Mouse (Mus musculus): Measurements from ENCODE around the gene Nln. TPM values are rescaled to one million over a fixed set of nuclear protein-coding genes. Genes with fewer than 3 reads are reported as not detected.

Nln gene
- polyA plus RNA-seq, 1 experiment from 2014 or later, result 9.1 TPM

DNA sequence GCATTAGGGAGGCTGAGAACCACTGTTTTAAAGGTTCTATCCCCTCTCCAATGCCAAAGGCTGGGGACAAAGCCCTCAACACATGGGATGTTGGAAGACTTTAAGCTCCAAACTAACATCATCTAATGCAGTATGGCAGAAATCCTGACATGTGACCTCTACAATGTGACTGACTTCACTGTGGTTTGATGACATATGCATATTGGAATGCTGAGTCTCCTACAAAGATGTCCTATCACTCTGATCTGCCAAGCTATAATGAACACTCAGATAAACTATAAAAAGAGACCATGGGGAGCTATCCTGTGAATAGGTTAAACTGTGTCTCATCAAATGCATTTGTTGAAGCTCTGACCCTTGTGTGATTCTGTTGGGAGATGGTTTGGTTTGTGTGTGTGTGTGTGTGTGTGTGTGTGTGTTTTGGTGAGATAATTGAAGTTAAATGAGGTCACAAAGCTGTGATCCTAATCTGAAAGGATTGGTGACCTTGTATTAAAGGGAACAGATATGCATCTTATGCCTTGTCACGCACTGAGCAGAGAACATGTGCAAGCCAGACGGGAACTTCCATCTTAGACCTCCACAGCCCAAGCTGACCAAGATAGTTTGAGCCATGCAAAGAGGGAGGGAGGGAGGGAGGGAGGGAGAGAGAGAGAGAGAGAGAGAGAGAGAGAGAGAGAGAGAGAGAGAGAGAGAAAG is 43.6 kb downstream of the Nln start:
- no peak overlapping the region for H3K4me2 ChIP-seq
- no peak for DNase-seq
- 73% methylated on average over 2 of the region's 2 CpGs for WGBS (ENCODE audit: insufficient replicate concordance)
- no peak overlapping the region for H3K9ac ChIP-seq
- 0 out of 2 replicates have a peak, but pooled peaks cover 4% of the 10 kb centered on the region for H3K36me3 ChIP-seq
- no peaks in the 10 kb centered on the region for H3K4me1 ChIP-seq (replicated peaks)
- H3K27me3 ChIP-seq, result no peaks in the 10 kb centered on the region
- no peaks in the 10 kb centered on the region for H3K9me3 ChIP-seq (replicated peaks)
- no peak overlapping the region for H3K27ac ChIP-seq
- no peak overlapping the region for H3K4me3 ChIP-seq (replicated peaks)
- no peak for ATAC-seq (ENCODE audit: low read depth)

DNA sequence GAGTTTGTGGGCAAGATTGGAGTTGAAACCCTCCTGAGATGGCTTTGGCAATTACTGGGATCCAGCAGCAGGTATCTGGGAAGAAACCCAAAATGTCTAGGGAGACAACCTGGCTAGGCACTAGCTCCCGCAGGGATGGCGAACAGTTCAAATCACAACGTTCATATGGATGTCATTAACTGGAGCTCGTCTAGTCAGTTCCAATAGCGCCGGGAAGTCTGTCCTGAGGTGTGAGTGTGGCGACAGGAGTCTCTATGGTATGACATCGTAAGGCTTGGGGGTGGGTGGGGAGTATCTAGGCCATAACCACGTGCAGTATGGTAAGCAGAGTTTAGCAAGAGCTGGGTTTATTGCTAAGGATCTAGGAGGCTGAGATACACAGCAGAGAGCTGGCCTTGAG is 46.4 kb downstream of the Nln start:
- Histone ChIP-seq H3K4me3 (replicated peaks) (no peak overlapping the region), H3K27me3 (no peaks in the 10 kb centered on the region), H3K4me1 (replicated peaks) (peaks cover 4% of the 10 kb centered on the region; the same call in 1 of the 2 replicates), H3K9me3 (replicated peaks) (no peaks in the 10 kb centered on the region), H3K9ac (no peak overlapping the region), H3K36me3 (no peaks in the 10 kb centered on the region), H3K4me2 (no peak overlapping the region), H3K27ac (no peak overlapping the region)
- ATAC-seq (ENCODE audit: low read depth) (no peak), DNase-seq (no peak)
- WGBS (ENCODE audit: insufficient replicate concordance), result 84% methylated on average over 9 of the region's 9 CpGs

DNA sequence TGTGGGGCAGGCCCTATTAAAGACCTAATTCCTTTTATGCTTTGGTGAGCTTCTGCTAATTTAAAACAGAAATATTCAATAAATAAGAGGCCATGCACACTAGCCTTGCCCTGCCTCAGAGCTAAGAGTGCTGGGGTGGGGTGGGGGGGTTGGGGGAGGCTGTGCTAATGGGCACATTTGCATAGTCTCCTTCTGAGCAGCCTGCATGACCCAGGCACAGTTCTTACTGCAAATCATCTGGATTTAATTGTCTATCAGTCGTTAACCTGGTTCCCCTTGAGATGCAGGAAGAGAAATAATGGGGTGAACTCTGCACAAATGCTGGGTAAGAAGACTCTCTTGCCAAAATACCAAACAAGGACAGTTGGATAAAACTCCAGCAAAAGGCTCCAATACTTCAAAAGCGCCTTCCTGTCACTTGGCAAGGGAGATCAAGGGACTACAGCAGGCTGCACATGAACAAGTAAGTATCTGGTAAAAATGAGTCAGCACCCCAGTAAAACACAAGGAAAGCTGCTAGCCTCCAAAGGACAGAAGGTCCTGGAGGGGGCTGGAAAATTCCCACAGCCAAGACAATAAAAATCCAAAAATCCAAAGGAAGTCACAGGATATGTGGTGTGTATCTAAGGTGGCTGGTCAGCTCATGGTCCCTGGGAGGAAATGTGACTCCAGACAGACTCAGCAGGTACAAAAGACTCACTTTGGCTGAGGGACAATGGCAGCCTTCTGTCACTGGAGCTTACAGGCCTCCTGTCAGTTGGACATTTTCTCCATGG is 47.3 kb downstream of the Nln start:
- WGBS (ENCODE audit: insufficient replicate concordance), result 73% methylated on average over 2 of the region's 2 CpGs
- H3K4me1 ChIP-seq (replicated peaks), result peaks cover 4% of the 10 kb centered on the region; the same call in 1 of the 2 replicates

DNA sequence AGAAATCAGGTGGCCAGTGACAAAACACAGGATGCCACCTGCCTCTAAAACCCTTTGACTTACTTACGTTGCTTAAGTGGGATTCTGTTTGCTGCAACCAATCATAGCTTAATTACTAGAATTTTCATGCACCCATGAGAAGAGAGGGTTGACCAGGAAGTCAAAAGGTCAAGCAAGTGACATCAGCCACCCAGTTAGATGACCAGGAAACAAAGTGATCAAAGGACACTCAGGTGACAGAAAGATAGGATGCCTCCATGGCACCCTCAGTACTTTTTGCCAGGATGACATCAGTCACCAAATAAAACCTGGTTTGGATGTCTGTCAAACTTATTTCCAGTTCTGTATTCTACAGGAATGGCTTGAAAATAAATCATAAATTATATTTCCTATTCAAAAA is 49.2 kb downstream of the Nln start:
- no peak for DNase-seq
- Histone ChIP-seq H3K27me3 (no peaks in the 10 kb centered on the region), H3K4me2 (no peak overlapping the region), H3K4me3 (replicated peaks) (no peak overlapping the region), H3K9ac (no peak overlapping the region), H3K36me3 (no peaks in the 10 kb centered on the region), H3K27ac (no peak overlapping the region), H3K9me3 (replicated peaks) (no peaks in the 10 kb centered on the region), H3K4me1 (replicated peaks) (peaks cover 4% of the 10 kb centered on the region; the same call in 1 of the 2 replicates)
- no peak for ATAC-seq (ENCODE audit: low read depth)
- WGBS (ENCODE audit: insufficient replicate concordance), result 80% methylated on average over 1 of the region's 1 CpGs

More for the DNA sequence above, 47.3 kb downstream of the Nln start:
- no peak overlapping the region for H3K4me3 ChIP-seq (replicated peaks)
- DNase-seq (no peak), ATAC-seq (ENCODE audit: low read depth) (no peak)
- H3K27me3 ChIP-seq, result no peaks in the 10 kb centered on the region
- no peaks in the 10 kb centered on the region for H3K36me3 ChIP-seq
- no peaks in the 10 kb centered on the region for H3K9me3 ChIP-seq (replicated peaks)
- no peak overlapping the region for H3K9ac ChIP-seq
- H3K27ac ChIP-seq, result no peak overlapping the region
- H3K4me2 ChIP-seq, result no peak overlapping the region

DNA sequence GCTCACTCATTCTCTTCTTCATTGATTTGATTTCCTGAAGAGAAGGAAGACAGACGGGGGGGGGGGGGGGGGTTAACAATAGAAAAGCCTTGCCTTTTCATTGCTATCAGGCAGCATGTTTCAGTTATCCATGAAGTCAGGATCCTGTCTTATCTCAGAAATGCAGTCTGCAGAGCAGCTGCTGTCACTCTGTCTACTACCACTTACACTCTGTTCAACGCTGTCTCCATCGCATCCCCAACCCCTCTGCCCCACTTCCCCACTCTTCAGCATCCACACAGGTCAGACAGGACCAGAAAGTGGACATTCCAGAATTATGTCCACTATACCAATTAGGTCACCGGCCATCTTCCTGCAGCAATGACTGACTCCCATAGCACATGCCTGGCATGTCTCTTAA is 49.9 kb downstream of the Nln start:
- 42% methylated on average over 4 of the region's 4 CpGs for WGBS (ENCODE audit: insufficient replicate concordance)
- no peak overlapping the region for H3K4me3 ChIP-seq (replicated peaks)
- peaks cover 4% of the 10 kb centered on the region; the same call in 1 of the 2 replicates for H3K4me1 ChIP-seq (replicated peaks)
- H3K9ac ChIP-seq, result no peak overlapping the region
- H3K27ac ChIP-seq, result no peak overlapping the region
- no peaks in the 10 kb centered on the region for H3K36me3 ChIP-seq
- DNase-seq (no peak), ATAC-seq (ENCODE audit: low read depth) (0 out of 2 replicates have a peak, but pooled peaks have one; percentile 45)
- H3K9me3 ChIP-seq (replicated peaks), result no peaks in the 10 kb centered on the region
- H3K27me3 ChIP-seq, result no peaks in the 10 kb centered on the region
- no peak overlapping the region for H3K4me2 ChIP-seq

DNA sequence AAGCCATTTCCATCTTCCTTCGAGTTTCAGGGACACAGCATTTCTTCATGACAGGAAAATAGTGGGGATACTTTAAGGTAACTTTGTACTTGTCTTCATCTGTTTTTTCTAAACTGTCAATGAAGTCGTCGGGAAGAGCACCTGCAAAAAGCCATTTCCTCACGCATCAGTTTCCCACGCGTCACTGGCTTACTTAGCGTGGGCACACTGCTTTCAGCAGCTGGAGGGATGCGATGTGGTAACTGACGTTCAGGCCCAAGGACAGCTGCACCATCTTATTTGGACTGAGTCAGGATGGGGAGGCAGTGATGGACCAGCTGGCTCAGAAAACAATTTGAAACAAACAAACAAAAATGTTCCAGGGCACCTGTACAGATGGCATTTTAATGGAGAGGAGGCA is 50.7 kb downstream of the Nln start:
- Histone ChIP-seq H3K9me3 (replicated peaks) (no peaks in the 10 kb centered on the region), H3K27ac (no peak overlapping the region), H3K36me3 (no peaks in the 10 kb centered on the region), H3K9ac (no peak overlapping the region), H3K27me3 (no peaks in the 10 kb centered on the region), H3K4me3 (replicated peaks) (no peak overlapping the region), H3K4me2 (no peak overlapping the region), H3K4me1 (replicated peaks) (peaks cover 4% of the 10 kb centered on the region; the same call in 1 of the 2 replicates)
- DNase-seq, result no peak
- no peak for ATAC-seq (ENCODE audit: low read depth)
- 79% methylated on average over 9 of the region's 9 CpGs for WGBS (ENCODE audit: insufficient replicate concordance)

DNA sequence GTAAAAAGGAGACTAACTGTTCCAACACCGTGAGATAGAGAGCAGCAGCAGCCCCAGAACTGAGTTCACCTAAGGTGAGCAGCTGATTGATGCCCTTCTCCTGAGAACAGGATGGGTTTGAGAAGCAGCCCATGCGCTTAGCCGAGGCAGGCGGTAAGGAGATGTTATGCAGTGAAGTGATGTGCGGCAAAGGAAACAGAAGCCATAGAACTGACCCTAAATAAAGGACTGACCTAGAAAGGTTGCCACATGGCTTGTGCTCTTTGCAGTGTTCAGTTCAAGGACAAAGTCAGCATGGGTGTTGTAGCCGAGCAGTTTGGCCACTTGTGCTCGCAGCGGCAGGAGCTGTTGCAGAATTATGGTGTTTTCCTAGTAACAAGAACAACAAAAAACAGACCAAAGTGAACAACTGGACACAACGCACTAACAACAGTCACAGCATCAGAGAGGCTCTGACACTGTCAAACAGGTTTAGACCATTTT is 57.1 kb downstream of the Nln start:
- Histone ChIP-seq H3K36me3 (no peaks in the 10 kb centered on the region), H3K4me1 (replicated peaks) (no peaks in the 10 kb centered on the region), H3K27me3 (no peaks in the 10 kb centered on the region), H3K9ac (no peak overlapping the region), H3K4me3 (replicated peaks) (no peak overlapping the region), H3K9me3 (replicated peaks) (no peaks in the 10 kb centered on the region), H3K27ac (no peak overlapping the region), H3K4me2 (no peak overlapping the region)
- WGBS (ENCODE audit: insufficient replicate concordance), result 83% methylated on average over 9 of the region's 9 CpGs
- no peak for ATAC-seq (ENCODE audit: low read depth)
- no peak for DNase-seq

DNA sequence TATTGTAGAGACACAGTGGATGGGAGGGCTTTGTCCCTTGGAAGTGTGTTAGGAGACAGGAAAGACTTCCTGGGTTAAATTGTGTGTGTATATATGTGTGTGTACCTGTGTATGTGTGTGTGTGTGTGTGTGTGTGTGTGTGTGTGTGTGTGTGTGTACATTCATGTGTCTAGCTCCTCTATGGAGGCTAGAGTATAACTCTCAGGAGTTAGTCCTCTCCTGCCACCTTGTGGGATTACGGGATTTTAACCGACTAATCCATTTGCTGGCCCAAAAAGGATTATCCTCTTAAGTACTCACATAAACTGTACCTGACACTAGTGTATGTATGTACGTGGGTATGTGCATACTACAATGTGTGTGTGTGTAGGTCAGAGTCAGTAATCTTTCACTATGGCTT is 60.6 kb downstream of the Nln start:
- no peak for DNase-seq
- WGBS (ENCODE audit: insufficient replicate concordance), result 79% methylated on average over 3 of the region's 3 CpGs
- Histone ChIP-seq H3K9me3 (replicated peaks) (no peaks in the 10 kb centered on the region), H3K27me3 (no peaks in the 10 kb centered on the region), H3K4me1 (replicated peaks) (peaks cover 17% of the 10 kb centered on the region), H3K27ac (no peak overlapping the region), H3K36me3 (no peaks in the 10 kb centered on the region), H3K4me3 (replicated peaks) (no peak overlapping the region), H3K9ac (no peak overlapping the region), H3K4me2 (no peak overlapping the region)
- no peak for ATAC-seq (ENCODE audit: low read depth)

DNA sequence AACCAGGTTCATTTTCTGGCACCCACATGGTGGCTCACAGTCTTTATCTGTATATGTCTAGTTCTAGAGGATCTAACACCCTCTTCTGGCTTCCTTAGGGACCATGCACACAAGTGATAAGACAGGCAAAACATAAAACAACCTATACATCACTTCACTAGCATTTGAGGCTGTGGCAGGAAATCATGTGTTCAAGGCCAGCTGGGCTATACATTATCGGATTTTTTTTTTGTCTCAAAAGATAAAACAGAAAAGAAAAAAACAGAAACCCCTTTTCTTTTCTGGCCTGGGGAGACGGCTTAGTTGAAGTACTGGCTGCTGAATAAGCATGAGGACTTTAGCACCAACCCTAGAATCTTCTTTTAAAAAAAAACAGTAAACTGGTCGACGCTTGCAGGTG is 64.3 kb downstream of the Nln start:
- no peak overlapping the region for H3K27ac ChIP-seq
- DNase-seq, result no peak
- no peaks in the 10 kb centered on the region for H3K36me3 ChIP-seq

DNA sequence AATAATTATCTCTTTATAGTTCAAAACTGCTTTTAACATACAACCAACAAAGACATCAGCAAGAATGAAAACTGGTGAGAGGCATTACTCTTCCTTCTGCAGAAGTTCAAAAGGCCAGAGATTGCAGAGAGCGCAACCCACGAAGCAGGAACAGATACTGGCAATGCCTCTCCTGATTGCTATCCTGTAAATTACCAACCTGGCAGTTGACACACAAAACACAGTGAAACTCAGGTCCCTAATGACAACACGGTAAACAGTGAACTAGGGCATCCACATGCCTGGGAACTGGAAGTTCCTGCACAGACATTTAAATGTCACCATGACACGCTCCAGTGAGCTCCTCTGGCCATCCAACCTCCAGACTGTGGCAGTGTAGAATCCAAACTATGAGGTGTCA is 65.1 kb downstream of the Nln start:
- no peak overlapping the region for H3K4me2 ChIP-seq
- ATAC-seq (ENCODE audit: low read depth), result no peak
- H3K4me1 ChIP-seq (replicated peaks), result peaks cover 40% of the 10 kb centered on the region
- no peaks in the 10 kb centered on the region for H3K27me3 ChIP-seq
- no peaks in the 10 kb centered on the region for H3K9me3 ChIP-seq (replicated peaks)
- H3K27ac ChIP-seq, result no peak overlapping the region
- H3K9ac ChIP-seq, result no peak overlapping the region
- H3K4me3 ChIP-seq (replicated peaks), result no peak overlapping the region
- DNase-seq, result no peak
- no peaks in the 10 kb centered on the region for H3K36me3 ChIP-seq
- 68% methylated on average over 4 of the region's 4 CpGs for WGBS (ENCODE audit: insufficient replicate concordance)

More for the DNA sequence above, 64.3 kb downstream of the Nln start:
- H3K4me1 ChIP-seq (replicated peaks), result peaks cover 33% of the 10 kb centered on the region
- H3K27me3 ChIP-seq, result no peaks in the 10 kb centered on the region
- H3K9me3 ChIP-seq (replicated peaks), result no peaks in the 10 kb centered on the region
- H3K9ac ChIP-seq, result no peak overlapping the region
- WGBS (ENCODE audit: insufficient replicate concordance), result 16% methylated on average over 4 of the region's 4 CpGs
- H3K4me3 ChIP-seq (replicated peaks), result no peak overlapping the region
- peak; percentile 60 for ATAC-seq (ENCODE audit: low read depth)
- no peak overlapping the region for H3K4me2 ChIP-seq

DNA sequence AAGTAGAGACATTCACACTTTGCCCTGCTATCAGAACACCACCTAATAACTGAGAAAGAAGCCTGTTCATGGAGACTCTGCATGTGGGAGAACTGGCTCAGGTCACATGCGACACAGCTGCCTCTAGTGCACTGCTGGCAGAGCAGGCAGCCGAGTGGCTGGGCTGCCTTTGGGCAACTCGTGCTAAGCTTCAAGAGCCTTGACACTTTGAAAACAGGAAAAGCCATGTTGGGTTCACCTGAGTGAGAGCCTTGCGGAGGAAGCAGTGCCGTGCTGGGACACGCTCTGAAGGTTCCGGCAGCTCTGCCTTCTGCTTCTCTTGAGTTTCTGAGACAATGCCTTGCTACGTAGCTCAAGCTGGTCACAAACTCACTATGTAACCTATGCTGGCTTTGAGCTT is 66.7 kb downstream of the Nln start:
- no peak overlapping the region for H3K9ac ChIP-seq
- no peaks in the 10 kb centered on the region for H3K36me3 ChIP-seq
- ATAC-seq (ENCODE audit: low read depth) (no peak), DNase-seq (no peak)
- peaks cover 55% of the 10 kb centered on the region for H3K4me1 ChIP-seq (replicated peaks)
- H3K4me2 ChIP-seq, result no peak overlapping the region
- no peak overlapping the region for H3K4me3 ChIP-seq (replicated peaks)
- WGBS (ENCODE audit: insufficient replicate concordance), result 84% methylated on average over 8 of the region's 8 CpGs
- H3K27ac ChIP-seq, result no peak overlapping the region
- no peaks in the 10 kb centered on the region for H3K27me3 ChIP-seq
- no peaks in the 10 kb centered on the region for H3K9me3 ChIP-seq (replicated peaks)

All from liver, embryonic 13.5 days (tissue).